Mouse (Mus musculus) intestine, postnatal 0 days (tissue): ENCODE measurements around the gene Reck. TPM values are rescaled to one million over a fixed set of nuclear protein-coding genes. Genes with fewer than 3 reads are reported as not detected.
A peak's percentile ranks its signal among the peaks of the same experiment; 100 is the strongest.

Experiments
- ATAC-seq: fragments of 200-750 bp; cut with Nextera tagmentation; 2 replicates; pipeline ENCODE4 v1.8.0; 2017; ENCODE audit warnings: mild to moderate bottlenecking, moderate TSS enrichment, moderate library complexity
- H3K27ac ChIP-seq: fragments of 300-500 bp; sonication (generic); 2 replicates; pipeline ENCODE4 v1.5.1; 2014; ENCODE audit warnings: mild to moderate bottlenecking, low read depth, low read length, moderate library complexity
- H3K27me3 ChIP-seq: fragments of 300-500 bp; sonication (generic); replicated peaks from 2 replicates; pipeline ENCODE4 v1.6.1; 2014; ENCODE audit warnings: low read length, mixed read lengths; ENCODE audit not compliant: control insufficient read depth, insufficient read depth
- H3K36me3 ChIP-seq: fragments of 300-500 bp; sonication (generic); 2 replicates; pipeline ENCODE4 v1.6.1; 2014; ENCODE audit warnings: mild to moderate bottlenecking, moderate library complexity; ENCODE audit not compliant: control insufficient read depth, insufficient read depth
- H3K4me1 ChIP-seq: fragments of 300-500 bp; sonication (generic); replicated peaks from 2 replicates; pipeline ENCODE4 v1.6.1; 2014; ENCODE audit warnings: antibody characterized with exemption, low read length, mixed read lengths; ENCODE audit not compliant: control insufficient read depth, insufficient read depth
- H3K4me2 ChIP-seq: fragments of 300-500 bp; sonication (generic); replicated peaks from 2 replicates; pipeline ENCODE4 v1.6.1; 2014; ENCODE audit warnings: low read depth, mild to moderate bottlenecking, moderate library complexity
- H3K4me3 ChIP-seq: fragments of 300-500 bp; sonication (generic); 2 replicates; pipeline ENCODE4 v1.5.1; 2014; ENCODE audit warnings: low read depth, low read length
- H3K9ac ChIP-seq: fragments of 300-500 bp; sonication (generic); 2 replicates; pipeline ENCODE4 v1.6.1; 2014; ENCODE audit warnings: mild to moderate bottlenecking, low read depth, low read length
- H3K9me3 ChIP-seq: fragments of 300-500 bp; sonication (generic); 2 replicates; pipeline ENCODE4 v1.6.1; 2016; ENCODE audit warnings: mixed run types; ENCODE audit not compliant: control insufficient read depth
- CTCF ChIP-seq: sonication (generic); IDR thresholded peaks from 2 replicates; pipeline ENCODE4 v1.5.1; 2016; ENCODE audit warnings: low read depth, mild to moderate bottlenecking, control low read depth, antibody characterized with exemption, moderate library complexity
- WGBS: fragments of 180-500 bp; shearing (Covaris S2); extraction: QIAGEN DNeasy Blood & Tissue Kit; methylation state at CpG from one replicate; pipeline ENCODE4 v1.1.7; 2014; 5-methylcytosine and 5-hydroxymethylcytosine counted together
- polyA plus RNA-seq: library from polyadenylated mRNA; unstranded; fragments of >200 nt; fragmentation: Nextera tagmentation; extraction: Ambion mirVana; gene quantifications from 2 replicates; pipeline ENCODE4 v1.2.1, GENCODE M21; 2015

The Reck gene
- polyA plus RNA-seq, 1 experiment from 2014 or later: 5.7 TPM

DNA sequence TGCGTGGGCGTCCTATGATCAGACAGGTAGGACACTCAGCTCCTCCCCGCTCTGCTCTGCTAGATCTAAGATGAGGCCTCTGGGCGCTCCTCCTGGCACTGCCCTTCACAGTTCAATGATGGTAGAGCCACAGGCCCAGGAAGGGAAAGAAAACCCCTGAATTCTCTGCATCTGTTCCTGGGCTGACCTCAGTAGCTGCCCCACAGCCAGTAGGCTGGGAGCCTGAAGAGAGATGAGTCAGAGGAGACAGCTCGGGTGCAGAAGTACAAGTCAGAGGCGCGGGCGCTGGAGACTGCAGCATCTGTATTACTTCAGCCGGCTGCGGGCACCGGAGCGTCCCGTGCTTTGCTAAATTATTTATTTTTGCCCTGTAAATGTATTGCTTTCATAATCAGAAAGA, 93.3 kb downstream of the Reck start:
- TF ChIP-seq CTCF: no peak
- no peak for ATAC-seq
- no peaks in the 10 kb centered on the region for H3K9me3 ChIP-seq
- 59% methylated on average over 13 of the region's 13 CpGs for WGBS
- no peak overlapping the region for H3K4me2 ChIP-seq
- no peaks in the 10 kb centered on the region for H3K27me3 ChIP-seq
- peak overlapping the region; percentile 24; the same call in 1 of the 2 replicates for H3K27ac ChIP-seq
- H3K9ac ChIP-seq: no peak overlapping the region
- H3K36me3 ChIP-seq: no peaks in the 10 kb centered on the region; the same call in 1 of the 2 replicates
- peaks cover 21% of the 10 kb centered on the region; the same call in 1 of the 2 replicates for H3K4me1 ChIP-seq
- no peak overlapping the region for H3K4me3 ChIP-seq

DNA sequence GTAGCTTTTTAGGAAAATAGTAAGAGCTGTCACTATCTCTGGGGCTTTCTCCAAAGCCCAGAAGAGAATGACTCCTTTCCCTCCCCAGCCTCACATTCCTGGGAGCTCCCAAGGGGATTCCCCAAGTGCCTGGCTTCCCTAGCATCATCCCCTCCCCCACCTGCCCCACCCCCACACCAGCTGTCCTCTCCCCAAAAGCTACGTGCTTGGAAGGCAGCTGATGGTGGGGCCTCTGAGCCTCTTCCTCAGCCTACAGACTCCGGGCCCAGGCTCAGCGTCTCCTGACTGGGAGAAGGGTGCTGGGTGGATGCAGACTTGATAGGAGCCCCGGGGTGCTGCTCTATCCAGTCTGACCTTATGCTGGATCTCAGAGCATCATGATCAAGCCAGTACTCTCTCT, 94.0 kb downstream of the Reck start:
- H3K27ac ChIP-seq: no peak overlapping the region
- no peaks in the 10 kb centered on the region for H3K9me3 ChIP-seq
- TF ChIP-seq CTCF: no peak
- H3K36me3 ChIP-seq: no peaks in the 10 kb centered on the region; the same call in 1 of the 2 replicates
- H3K4me3 ChIP-seq: no peak overlapping the region
- no peak overlapping the region for H3K4me2 ChIP-seq
- peaks cover 19% of the 10 kb centered on the region; the same call in 1 of the 2 replicates for H3K4me1 ChIP-seq
- no peaks in the 10 kb centered on the region for H3K27me3 ChIP-seq
- ATAC-seq: no peak
- no peak overlapping the region for H3K9ac ChIP-seq
- 36% methylated on average over 4 of the region's 4 CpGs for WGBS

DNA sequence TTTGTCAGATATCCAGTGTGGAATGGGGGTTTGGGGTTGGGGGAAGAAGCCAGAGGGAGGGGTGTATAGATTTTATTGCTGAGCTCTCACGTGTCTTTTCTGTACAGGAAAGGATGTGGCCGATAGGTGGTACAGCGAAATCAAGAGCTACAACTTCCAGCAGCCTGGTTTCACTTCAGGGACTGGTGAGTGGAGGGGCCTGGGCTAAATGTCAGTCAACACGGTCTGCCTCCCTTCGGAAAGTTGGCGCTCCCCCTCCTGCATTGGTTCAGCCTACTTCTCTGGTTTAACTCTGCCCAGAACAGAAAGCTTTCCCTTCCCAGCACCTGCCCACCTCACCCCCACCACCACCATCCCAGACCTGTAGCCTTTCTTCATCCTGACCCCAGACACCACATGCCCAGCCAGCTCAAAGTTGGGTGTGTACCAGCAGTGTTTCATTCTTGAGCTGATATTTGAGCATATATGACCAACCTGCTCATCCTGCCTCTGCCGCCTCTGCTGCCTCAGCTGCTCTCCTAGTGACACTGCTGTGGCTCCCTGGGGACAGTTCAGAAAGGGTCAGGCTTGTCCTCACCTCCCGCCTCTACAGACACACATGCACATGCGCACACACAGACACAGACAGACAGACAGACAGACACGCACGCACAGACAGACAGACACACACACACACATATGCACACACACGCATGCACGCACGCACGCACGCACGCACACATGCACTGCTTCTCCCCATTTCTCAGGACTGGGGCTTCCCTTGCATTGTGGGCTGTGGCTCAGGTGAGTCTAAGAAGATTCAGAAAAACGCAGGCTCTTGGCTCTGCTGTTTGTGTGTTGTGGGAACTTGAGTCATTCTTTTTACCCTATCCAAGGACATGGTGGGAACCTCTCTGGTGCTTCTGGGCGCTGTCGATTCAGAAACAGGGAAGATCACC, 95.3 kb downstream of the Reck start:
- no peak overlapping the region for H3K9ac ChIP-seq
- WGBS: 86% methylated on average over 20 of the region's 20 CpGs
- H3K36me3 ChIP-seq: no peaks in the 10 kb centered on the region
- no peak for ATAC-seq
- no peak for TF ChIP-seq CTCF
- H3K27ac ChIP-seq: no peak overlapping the region
- no peaks in the 10 kb centered on the region for H3K9me3 ChIP-seq
- H3K4me3 ChIP-seq: no peak overlapping the region
- H3K27me3 ChIP-seq: no peaks in the 10 kb centered on the region
- H3K4me2 ChIP-seq: no peak overlapping the region
- H3K4me1 ChIP-seq: 0 out of 2 replicates have a peak, but pooled peaks cover 9% of the 10 kb centered on the region

DNA sequence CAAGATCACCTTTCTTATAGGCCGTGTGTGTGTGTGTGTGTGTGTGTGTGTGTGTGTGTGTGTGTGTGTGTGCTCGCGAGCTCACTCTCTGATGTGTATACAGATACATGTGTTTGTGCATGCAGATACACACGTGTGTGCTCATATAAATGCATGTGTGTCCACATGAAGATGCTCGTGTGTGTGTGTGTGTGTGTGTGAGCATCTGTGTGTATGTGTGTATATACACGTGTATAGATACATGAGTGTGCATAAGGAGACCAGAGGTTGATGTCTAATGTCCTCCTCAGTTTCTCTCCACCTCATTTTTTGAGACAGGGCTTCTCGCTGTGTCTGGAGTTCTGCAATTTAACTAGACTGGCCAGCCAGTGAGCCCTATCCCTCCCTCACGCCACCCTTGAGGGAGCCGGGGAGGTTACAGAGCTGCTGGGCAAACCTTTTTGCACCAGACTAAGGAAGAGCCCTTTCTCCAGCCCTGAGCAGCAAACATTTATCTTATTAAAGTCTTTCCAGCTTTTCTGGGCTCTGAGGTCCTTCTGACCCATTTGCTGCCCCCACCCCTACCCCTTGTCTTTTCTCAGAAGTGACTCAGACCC, 96.3 kb downstream of the Reck start:
- WGBS: 72% methylated on average over 9 of the region's 9 CpGs

DNA sequence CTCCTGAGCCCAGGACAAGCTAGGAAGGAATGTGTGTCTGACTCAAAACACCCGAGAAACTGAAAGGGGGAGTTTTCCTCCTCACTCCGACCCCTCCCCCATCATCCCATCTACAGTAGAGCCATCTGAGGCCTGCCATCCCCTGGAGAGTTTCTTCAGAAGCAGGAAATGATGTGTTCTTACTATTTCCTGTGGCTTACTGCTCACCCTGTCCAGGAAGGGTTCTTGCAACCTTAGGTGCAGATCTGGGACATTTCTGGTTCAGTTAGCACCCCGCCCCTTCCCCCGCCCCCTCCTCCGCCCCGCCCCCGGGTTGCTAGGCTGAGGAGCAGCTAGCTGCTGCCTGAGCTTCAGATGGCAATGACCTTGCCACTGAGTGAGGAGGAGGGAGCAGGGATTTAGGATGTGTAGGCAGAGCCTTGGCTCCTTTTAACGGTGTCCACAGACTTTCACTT, 96.8 kb downstream of the Reck start:
- no peak overlapping the region for H3K4me3 ChIP-seq
- 0 out of 2 replicates have a peak, but pooled peaks cover 3% of the 10 kb centered on the region for H3K4me1 ChIP-seq
- peak overlapping the region; percentile 35; the same call in 1 of the 2 replicates for H3K27ac ChIP-seq
- no peaks in the 10 kb centered on the region for H3K36me3 ChIP-seq
- H3K9ac ChIP-seq: no peak overlapping the region
- peak; percentile 54 for ATAC-seq
- no peaks in the 10 kb centered on the region for H3K27me3 ChIP-seq
- no peak overlapping the region for H3K4me2 ChIP-seq
- WGBS: 4% methylated on average over 8 of the region's 8 CpGs
- TF ChIP-seq CTCF: no peak
- H3K9me3 ChIP-seq: no peaks in the 10 kb centered on the region

More for the DNA sequence above, 96.3 kb downstream of the Reck start:
- Histone ChIP-seq H3K9ac (no peak overlapping the region), H3K4me2 (no peak overlapping the region), H3K36me3 (no peaks in the 10 kb centered on the region), H3K27me3 (no peaks in the 10 kb centered on the region), H3K9me3 (no peaks in the 10 kb centered on the region), H3K27ac (peak overlapping the region; percentile 35; the same call in 1 of the 2 replicates), H3K4me1 (0 out of 2 replicates have a peak, but pooled peaks cover 3% of the 10 kb centered on the region), H3K4me3 (no peak overlapping the region)
- TF ChIP-seq CTCF: no peak
- ATAC-seq: no peak; the same call in 1 of the 2 replicates

DNA sequence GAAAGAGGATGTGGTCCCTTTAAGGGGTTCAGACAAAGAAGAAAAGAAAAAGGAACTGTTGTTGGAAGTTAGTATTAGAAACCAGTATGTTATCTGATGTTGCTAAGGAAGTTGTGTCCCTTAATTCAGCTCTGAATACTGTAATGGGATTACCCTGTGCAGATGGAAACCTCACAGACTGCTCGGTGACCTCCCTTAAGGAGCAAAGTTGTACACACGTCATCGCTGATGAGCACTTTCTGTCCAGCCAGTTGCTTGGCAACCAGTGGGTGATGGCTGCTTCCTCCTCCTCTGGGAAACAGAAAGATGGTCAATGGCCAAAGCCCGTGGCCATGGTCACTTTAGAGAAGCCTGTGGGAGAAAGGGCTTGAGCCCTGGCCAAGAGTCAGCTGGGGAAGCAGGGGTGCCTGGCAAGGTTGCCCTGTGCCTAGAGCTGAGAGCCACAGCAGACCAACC, 98.2 kb downstream of the Reck start:
- no peak for ATAC-seq
- H3K36me3 ChIP-seq: no peaks in the 10 kb centered on the region
- H3K4me1 ChIP-seq: peaks cover 3% of the 10 kb centered on the region; the same call in 1 of the 2 replicates
- no peaks in the 10 kb centered on the region for H3K9me3 ChIP-seq
- H3K9ac ChIP-seq: no peak overlapping the region
- no peak overlapping the region for H3K4me2 ChIP-seq
- no peak for TF ChIP-seq CTCF
- H3K4me3 ChIP-seq: no peak overlapping the region
- 39% methylated on average over 4 of the region's 4 CpGs for WGBS
- no peaks in the 10 kb centered on the region for H3K27me3 ChIP-seq
- H3K27ac ChIP-seq: no peak overlapping the region
